Mouse (Mus musculus) T-helper 1 cell (primary cell): ENCODE measurements around the gene Pcnx2.

Experiments
- in situ Hi-C: fragments of 300-600 bp; cut with MboI, MseI; formaldehyde crosslinking; loops from one replicate; pipeline ENCODE4 v1.15.1; 2025; ENCODE audit warnings: high pct_unique_total_duplicates

Pcnx2 gene

DNA sequence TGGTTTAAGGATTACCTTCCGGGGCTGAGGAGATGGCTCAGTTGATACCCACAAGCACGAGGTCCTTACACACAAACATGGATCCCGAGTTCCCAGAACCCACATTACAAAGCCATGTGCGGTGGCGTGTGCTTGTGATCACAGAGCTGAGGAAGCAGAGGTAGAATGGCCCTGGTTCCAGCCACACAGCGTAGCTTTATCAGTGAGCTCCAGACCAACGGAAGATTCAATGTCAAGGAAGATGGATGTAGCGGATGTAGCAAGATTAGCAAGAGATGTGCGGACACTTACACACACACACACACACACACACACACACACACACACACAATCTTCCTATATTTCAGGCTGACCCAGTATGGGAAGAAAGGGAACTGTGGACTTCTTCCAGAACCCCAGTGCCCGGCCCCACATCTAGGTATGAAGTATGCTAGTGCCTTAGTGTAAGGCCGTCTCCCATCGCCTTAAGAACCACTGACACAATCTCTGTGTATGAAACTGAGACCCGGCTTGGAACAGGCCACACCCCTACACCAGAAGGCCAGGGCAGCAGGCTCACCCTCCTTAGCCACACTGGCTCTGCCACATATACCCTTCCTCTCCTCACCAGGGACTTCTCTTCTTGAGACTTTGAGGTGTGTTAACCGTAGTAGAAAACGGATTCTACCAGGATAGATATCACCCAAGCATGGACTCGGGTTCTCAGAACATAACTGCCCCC lies 134.9 kb downstream of the Pcnx2 start:
- in situ Hi-C loops: no loop called here

DNA sequence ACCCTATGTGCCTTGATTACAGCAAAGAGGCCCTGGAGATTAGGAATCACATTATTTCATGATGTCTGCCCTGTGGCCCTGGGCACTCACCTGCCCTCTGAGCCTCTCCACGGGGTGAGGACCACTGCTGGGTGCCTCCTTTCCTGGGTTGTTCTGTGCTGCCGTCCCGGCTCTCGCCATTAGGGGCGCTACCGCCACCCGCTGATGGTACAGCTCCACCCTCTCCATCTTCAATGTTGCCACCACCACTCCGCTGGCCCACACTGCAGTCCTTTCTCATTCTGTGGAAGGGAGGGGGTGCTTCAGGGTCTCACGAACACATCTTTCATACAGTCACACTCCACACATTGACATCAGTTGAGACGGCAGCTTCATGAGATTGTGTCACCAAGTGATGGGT lies 139.1 kb downstream of the Pcnx2 start:
- in situ Hi-C loops: no loop called here

DNA sequence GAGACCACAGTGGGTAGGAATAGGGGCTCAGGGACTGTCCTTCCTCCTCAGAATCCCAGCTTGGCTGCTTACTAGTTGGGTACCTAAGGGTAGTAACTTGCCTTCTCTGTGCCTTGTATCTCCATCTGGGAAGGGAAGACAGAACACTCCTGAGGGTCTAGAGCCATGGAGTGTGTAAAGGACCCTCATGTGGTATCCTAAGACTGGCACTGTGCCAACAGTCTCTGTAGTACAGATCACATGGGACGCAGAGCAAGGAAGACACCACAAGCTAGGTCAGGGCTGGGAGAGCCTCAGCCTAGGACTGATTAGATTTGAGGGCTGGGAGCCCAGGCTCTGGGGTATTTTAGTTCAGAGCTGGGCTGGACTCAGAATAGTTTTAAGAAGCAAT lies 141.0 kb downstream of the Pcnx2 start:
- in situ Hi-C loops: no loop called here

DNA sequence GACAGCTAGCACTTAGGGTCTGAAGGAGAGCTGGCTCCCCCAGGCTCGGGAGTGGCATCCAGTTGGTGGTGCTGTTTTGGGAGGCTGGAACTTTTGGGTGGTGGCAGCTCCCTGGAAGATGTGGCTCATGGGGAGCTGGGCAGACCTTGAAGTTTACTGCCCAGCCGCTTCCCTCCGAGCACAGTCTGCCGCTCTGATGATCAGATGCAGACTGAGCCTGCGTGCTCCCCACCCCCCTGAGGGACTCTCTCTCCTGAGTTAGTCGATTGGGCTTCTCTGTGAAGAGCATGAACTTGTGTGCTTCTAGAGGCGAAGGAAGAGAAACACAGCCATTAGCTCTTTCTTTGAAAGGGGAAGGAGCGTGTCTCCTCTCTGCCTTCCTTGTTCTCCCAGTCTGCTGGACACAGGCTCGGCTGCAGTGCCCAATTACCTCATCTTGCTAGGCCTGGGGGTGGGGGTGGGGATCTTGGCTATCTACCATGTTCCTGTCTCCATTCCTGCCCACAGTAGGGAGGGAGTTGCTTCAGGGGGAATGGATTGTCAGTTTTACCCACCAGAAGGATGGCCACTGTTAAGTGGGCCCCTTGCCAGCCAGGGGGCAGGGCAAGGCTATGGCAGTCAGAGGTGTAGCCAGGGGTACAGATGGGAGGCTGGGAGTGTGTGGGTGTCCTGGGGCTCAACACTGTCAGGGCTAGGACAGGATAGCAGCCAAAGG lies 141.6 kb downstream of the Pcnx2 start:
- in situ Hi-C loops: no loop called here

DNA sequence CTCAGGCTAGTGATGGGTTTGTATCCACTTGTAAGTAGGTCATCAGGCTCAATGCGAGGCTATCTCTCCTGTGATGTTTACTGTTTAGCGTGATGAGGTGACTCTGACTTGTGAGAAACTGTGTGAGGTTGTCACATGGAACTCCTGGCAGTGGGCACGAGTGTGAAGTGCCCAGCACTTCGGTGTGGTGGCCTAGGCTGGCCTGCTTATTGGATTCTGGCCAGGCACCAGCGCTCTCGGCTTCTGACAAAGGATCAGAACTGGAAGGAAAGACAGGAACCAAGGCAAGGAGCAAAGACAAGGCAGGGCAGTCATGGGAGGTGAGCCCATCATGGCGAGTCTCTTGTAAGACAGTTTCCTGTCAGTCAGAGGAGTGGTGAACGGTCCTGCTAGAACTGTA lies 142.2 kb downstream of the Pcnx2 start:
- in situ Hi-C loops: no loop called here

DNA sequence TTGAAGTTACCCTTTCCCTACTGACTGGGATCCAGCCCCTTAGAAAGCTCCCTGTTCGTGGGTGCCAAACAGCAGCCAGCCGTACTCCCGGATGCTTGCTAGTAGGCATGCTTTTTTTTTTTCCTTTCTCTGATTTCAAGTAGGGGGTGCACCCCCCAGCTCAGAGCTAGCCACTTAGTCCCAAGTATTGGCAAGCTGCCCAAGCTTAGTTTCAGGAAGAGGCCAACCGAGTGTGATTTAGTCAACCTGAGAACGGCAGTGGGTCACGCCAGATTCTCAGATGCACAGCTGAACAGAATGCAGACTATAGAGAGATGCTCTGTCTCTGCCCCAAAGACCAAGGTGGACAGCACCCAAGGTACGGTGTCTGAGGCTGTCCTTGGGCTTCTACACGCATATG lies 147.3 kb downstream of the Pcnx2 start:
- in situ Hi-C loops: no loop called here

DNA sequence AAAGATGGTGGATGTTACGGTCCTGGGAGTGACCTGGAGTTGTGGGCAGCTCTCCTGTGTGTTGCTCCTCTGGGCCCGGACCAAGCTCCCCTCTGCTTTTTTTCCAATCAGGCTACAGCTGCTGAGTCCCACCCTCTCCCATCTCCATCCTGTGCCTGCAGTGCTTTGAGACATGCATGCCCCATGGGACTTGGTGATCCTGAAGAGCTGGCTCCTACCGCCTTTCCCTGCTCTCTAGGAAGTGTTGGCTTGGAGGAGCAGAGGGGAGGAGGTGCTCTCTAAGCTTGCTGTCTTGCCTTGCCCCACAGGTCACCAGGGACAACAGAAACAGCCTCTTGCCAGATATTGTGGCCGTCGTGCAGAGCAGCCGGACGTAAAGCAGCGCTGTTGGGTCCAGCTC lies 150.7 kb downstream of the Pcnx2 start:
- in situ Hi-C loops: no loop called here

DNA sequence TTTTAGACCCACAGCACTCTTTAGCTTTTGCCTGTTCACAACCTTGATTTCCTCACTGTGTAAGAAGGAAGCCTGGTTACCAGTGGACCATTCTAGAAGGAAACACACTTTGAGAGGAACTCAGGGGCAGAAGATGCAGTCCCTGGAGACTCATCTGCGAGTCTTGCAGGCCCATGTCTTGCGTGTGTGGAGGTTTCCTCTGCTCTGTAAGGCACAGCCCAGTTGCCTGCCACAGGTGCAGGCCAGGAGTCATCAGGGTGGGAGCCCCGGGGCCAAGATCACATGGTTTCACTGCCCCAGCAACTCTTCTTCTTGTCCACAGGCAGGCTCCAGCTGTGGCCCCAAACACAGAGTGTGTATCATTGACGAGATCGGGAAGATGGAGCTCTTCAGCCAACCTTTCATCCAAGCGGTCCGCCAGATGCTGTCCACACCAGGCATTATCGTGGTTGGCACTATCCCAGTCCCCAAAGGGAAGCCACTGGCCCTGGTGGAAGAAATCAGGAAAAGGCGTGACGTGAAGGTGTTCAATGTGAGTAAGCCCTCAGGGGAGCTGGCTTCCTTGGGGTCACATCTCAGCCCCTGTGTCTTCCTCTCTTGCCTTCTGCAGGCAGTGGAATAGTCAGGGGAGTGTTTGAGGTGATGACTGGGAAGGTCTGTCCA lies 153.1 kb downstream of the Pcnx2 start:
- in situ Hi-C loops: no loop called here

DNA sequence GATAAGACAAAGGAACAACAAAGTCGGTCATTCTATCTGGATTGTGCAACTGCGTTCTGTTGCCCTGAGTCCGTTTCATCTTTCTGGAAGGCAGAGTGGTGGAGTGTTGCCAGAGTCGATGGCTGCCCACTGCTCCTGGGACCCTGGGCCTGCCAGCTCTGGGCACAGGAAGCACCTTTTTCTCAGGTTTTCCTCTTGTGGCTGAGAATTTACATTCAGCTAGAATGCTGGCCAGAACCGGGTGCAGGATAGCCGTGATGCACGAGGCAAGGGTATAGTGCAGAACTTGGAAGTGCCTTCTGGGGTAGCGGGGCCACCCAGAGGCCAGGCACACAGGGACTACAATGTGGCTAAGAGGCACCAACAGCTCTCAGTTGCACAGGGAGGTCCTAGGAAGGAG lies 155.7 kb downstream of the Pcnx2 start:
- in situ Hi-C loops: no loop called here

DNA sequence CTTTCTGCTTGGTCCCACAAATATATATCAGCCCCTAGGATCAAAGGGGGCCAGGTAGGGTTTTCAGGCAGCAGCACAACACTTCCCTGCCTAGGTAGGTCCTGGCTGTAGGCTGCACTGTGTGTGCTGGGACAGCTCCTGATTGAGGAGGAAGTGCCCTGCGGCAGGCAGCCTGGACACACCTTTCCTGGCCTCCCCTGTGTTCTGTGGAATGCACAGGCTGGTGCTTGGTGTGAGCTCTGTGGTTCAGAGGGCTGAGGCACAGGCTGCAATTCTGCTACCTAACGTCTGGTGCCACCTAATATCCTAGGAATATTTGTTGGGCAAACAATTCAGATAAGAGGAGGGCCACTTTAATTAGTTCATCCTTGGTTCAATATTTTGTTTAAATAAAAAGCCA lies 156.3 kb downstream of the Pcnx2 start:
- in situ Hi-C loops: no loop called here

DNA sequence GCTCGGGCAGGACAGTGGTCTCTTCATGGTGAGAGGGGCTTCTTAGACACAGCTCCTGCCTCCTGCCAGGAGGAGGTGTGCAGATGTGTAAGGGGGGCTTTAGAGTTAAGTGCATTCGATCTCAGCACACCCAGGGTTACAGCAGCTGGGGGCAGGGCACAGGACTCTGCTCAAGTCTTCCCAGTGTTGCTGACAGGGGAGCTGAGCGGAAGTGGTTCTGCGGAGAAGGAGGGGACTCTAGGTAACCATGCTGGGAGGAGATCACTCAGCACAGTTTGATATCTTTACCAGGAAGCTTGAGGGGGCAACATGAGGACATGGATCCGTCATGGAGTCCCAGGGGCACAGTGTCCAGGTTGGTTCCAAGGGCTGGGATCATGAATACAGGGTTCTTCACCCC lies 156.7 kb downstream of the Pcnx2 start:
- in situ Hi-C loops: no loop called here

DNA sequence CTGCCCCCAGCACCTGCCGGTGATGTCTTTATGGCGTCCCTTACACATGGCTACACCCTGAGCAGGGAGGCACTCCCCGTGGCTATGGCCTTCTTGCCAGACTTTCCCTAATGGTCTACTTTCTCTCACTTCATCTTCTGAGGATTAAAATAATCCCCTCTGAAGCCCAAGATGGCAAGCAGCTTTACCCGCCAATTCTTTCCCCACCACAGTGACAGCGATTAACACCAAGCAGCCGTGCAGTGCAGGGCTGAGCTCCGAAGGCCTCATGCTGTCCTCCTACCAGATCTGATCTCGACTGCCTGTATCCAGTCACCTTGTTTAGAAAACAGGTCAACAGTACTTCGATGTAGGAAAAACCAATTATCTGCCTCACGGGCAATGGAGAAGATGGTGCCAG lies 157.5 kb downstream of the Pcnx2 start:
- in situ Hi-C loops: no loop called here

DNA sequence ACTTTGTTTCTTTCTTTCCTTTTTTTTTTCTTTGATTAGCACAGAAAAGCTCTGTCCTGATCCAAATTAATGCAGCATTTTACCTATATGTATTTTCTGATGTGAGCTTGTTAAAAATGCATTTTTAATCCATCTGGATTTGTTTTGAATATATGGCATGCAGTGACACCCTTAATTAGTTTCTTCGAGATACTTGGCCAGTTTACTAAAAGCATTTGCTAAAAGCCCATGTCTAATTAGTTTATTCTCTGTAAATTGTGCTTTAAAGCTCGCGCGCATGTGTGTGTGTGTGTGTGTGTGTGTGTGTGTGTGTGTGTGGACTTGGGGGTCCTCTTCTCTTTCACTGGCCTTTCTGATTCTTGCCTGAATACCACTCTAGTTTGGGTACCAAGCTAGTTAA lies 159.2 kb downstream of the Pcnx2 start:
- in situ Hi-C loops: no loop called here

DNA sequence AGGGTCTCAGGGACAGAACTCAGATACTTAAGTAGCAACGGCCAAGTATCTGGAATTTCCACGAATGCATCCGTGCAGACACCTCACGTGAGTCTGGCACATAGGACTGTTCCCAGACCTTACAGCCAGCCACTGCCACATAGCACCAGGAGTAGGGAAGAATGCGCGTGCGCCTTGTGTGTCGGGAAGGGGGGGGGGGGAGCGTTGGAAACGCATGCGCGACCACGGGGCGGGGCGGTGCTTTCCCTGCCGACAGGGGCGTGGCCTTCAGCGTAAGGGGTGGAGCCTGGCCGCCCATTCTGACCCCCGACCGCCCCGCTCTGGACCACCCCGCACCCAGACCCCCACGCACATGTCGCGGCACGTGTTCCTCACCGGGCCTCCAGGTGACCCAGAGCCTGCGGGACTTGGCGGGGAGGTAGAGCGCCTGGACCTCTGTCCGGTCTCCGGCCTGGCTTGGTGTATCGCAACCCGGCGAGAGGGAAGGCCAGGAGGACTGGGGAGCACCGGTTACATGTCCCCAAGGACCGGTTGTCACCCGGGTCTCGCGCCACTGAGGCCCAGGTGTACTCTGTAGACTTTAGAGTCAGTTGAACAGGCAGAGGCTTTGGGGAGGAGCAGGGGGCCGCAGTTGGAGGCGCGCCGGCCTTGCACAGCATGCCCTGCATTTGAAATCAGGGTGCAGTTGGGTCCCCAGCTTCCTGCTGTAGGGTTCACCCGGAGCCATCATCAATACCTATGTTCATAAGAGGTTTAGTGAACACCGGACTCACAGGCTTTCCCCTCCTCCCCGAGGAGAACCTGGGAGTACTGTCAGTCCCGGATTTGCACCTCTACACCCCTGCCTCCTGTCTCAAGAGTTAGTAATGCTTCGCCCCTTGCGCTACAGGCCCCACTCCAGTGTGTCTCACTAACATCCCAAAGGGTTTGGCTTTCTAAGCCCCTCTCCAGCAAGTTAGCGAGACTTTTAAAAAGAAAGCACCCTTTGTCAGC lies 163.9 kb downstream of the Pcnx2 start:
- in situ Hi-C loops: no loop called here

DNA sequence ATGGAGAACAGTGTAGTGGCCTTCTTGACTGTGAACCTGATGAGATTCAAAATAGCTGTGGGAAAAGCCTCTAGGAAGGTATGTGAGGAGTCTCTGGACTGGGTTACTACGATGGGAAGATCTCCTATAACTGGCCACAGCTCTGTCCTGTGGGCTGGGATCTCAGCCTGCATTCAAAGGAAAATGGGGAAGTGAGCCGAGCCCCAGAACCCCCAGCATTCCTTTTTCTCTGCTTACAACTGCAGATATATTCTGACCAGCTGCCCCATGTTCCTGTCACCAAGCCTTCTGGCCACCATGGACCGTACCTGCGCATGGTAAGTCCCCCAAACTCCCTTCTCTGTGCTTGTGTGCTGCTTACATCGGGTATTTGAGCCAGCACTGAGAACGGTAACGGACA lies 168.4 kb downstream of the Pcnx2 start, which contains the start of gene Ntpcr:
Ntpcr (plus strand) TSS at position 218 of the 400 bp plus-strand sequence.
- in situ Hi-C loops: no loop called here

DNA sequence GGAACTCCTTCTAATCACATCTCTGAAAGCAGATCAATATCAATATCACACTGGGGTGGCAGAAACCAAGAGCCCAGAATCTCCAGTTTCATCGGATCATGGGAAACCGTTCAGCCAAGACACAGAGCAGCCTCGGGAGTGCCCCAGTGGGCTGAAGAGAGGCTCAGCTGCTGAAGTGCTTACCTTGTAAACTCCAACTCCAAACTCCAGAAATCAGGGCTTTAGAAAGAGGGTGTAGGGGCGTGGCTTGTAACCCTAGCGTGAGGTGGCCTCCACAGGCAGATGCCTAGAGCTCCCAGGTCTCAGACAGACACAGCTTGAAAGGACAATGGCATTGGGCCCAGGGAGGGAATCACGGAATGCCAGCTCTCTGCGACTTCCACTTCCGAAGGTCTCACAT lies 170.3 kb downstream of the Pcnx2 start:
- in situ Hi-C loops: no loop called here

DNA sequence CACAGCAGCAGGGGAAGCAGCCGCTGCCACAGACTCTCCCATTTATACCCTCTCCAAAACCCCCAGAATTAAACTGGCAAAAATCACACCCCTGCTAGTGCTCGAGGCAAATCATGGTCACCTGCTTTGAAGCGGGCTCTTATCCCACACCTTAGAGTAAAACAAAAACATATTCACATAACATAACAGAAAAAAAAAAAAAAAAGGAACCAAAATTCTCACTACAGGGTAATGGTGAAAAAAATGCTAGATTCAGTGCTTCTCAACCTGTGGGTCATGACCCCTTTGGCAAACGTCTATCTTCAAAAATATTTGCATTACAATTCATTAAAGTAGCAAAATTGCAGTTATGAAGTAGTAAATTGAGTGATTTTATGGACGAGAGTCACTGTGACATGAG lies 171.1 kb downstream of the Pcnx2 start:
- in situ Hi-C loops: no loop called here

DNA sequence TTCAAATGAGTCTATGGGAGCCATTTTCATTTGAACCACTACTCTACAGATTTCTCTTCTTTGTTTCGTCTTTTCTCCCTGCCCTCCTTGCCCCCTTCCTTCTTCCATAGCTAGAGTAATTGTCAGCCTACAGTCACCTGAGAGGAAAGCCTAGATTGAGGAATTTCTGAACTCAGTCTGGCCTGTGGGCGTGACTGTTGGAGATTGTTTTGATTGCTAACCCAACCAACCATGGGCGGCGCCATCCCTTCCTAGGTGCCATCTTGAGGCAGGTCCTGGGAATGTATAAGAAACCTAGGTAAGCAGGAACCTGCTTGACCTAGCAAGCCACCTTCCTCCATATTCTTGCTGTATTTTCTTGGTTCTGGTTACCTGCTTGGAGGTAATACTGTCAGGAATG lies 172.0 kb downstream of the Pcnx2 start:
- in situ Hi-C loops: no loop called here

DNA sequence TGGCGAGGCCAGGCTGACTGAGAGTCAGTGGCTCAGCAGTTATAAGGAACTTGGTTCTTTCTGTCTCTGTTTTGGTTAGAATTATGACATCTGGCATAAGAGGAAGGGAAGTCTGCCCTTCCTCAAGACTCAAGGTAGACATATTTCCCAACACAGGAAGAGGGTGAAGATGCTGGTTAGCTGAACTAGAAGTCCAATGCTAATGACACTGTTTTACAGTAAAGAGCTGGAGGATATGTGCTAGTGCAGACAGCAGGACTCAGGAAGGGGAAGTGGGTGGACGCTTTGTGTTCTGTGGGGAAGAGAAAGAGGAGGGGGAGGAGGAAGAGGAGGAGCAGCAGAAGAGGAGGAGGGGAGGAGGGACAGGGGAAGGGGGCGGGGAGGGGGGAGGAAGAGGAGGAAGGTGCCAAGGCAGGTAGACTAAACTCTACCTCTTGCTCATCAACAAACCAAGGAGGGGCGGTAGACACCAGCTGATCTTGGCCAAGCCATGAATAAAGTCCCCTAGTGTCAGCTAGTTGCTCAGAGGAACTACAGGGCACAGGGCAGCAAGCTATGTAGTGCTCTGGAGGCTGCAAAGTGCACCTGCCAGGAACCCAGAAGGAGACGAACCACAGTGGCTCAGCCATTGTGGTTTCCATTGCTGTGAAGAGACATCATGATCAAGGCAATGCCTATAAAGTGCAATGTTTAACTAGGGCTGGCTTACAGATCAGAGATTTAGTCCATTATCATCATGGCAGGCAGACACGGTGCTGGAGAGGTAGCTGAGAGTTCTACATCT lies 172.9 kb downstream of the Pcnx2 start:
- in situ Hi-C loops: no loop called here

DNA sequence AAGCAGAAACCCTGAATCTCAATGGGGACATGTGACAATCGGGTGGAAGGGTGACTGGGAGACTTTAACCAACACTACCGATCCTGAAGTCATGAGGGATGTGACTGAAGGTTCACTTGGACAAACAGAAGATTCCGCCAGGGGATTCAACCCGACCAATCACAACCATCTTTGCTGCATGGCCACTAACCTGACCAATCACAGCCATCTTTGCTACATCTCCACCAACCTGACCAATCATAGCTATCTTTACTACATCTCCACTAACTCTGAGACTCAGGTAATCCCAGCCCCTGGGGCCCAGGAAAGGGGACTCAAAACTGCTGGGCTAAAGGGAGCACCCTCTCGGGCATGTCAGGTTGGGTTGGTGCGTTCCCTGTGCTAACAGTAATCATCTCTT lies 174.7 kb downstream of the Pcnx2 start:
- in situ Hi-C loops: no loop called here

DNA sequence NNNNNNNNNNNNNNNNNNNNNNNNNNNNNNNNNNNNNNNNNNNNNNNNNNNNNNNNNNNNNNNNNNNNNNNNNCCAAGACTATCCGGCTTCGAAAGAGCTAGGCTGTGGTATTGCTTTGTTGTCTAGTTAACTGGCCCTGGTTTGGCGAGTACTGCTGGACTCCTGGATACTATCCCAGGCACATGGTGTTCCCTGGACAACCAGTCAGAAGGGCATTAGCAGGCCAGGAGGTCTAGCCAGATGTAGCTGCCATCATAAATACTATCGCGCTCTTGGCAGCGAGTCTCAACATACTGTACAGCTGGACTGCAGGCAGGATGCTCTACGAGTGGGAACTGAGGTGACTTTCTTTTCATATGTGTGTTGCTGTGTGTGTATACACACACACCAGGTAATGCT lies 175.4 kb downstream of the Pcnx2 start:
- in situ Hi-C loops: no loop called here
